Mouse (Mus musculus) myocyte (in vitro differentiated cells): Measurements from ENCODE around the gene Bend6. TPM values are rescaled to one million over a fixed set of nuclear protein-coding genes. Genes with fewer than 3 reads are reported as not detected.

Experiments
- H3K27me3 ChIP-seq: one replicate; pipeline ENCODE4 v1.6.1; 2011; ENCODE audit not compliant: control insufficient read depth, insufficient read depth, insufficient read length
- H3K36me3 ChIP-seq: one replicate; pipeline ENCODE4 v1.6.1; 2011; ENCODE audit not compliant: control insufficient read depth, insufficient read depth
- H3K4me2 ChIP-seq: one replicate; pipeline ENCODE4 v1.6.1; 2011; ENCODE audit warnings: low read depth, control low read depth
- H3K4me3 ChIP-seq: one replicate; pipeline ENCODE4 v1.5.1; 2011; ENCODE audit warnings: mild to moderate bottlenecking, control low read depth, moderate library complexity
- H3K79me2 ChIP-seq: one replicate; pipeline ENCODE4 v1.6.1; 2011; ENCODE audit not compliant: control insufficient read depth, insufficient read depth
- H3ac ChIP-seq: one replicate; pipeline ENCODE4 v1.6.1; 2011; ENCODE audit not compliant: control insufficient read depth, insufficient read length
- CEBPB ChIP-seq: IDR thresholded peaks from 2 replicates; pipeline ENCODE4 v1.6.1; 2011; ENCODE audit warnings: mild to moderate bottlenecking, moderate library complexity; ENCODE audit not compliant: poor library complexity, insufficient read depth, severe bottlenecking
- E2F4 ChIP-seq: IDR thresholded peaks from one replicate; pipeline ENCODE4 v1.6.1; 2011; ENCODE audit warnings: mild to moderate bottlenecking, control low read depth, moderate library complexity; ENCODE audit not compliant: insufficient read depth
- MAX ChIP-seq: IDR thresholded peaks from one replicate; pipeline ENCODE4 v1.6.1; 2011; ENCODE audit warnings: low read depth, mild to moderate bottlenecking, control low read depth
- MYOD1 ChIP-seq, 3 experiments: IDR thresholded peaks; one replicate each; pipeline ENCODE4 v1.6.1; 2011; ENCODE audit warnings: control low read depth in 2 of 3, low read depth in 2 of 3, mild to moderate bottlenecking in 2 of 3, moderate library complexity in 1 of 3; ENCODE audit not compliant: insufficient read length in 2 of 3, control insufficient read depth in 1 of 3
- MYOG ChIP-seq, 3 experiments: IDR thresholded peaks; one replicate each; pipeline ENCODE4 v1.6.1; 2011; ENCODE audit warnings: control low read depth in 2 of 3, low read depth in 2 of 3, mild to moderate bottlenecking in 2 of 3; ENCODE audit not compliant: insufficient read length in 2 of 3, control insufficient read depth in 1 of 3, insufficient read depth in 1 of 3
- POLR2A ChIP-seq: IDR thresholded peaks from one replicate; pipeline ENCODE4 v1.6.1; 2011; ENCODE audit warnings: low read depth, mild to moderate bottlenecking, control low read depth, moderate library complexity; ENCODE audit not compliant: insufficient read length
- POLR2AphosphoS2 ChIP-seq: IDR thresholded peaks from one replicate; pipeline ENCODE4 v1.6.1; 2011; ENCODE audit warnings: low read depth, control low read depth; ENCODE audit not compliant: insufficient read length
- REST ChIP-seq: IDR thresholded peaks from one replicate; pipeline ENCODE4 v1.6.1; 2011; ENCODE audit warnings: mild to moderate bottlenecking, control low read depth, moderate library complexity; ENCODE audit not compliant: insufficient read depth, insufficient read length
- SRF ChIP-seq: IDR thresholded peaks from one replicate; pipeline ENCODE4 v1.6.1; 2011; ENCODE audit warnings: low read depth; ENCODE audit not compliant: control insufficient read depth, insufficient read length
- TCF12 ChIP-seq: IDR thresholded peaks from one replicate; pipeline ENCODE4 v1.6.1; 2011; ENCODE audit warnings: mild to moderate bottlenecking, control low read depth; ENCODE audit not compliant: poor library complexity, insufficient read depth, severe bottlenecking
- TCF3 ChIP-seq: IDR thresholded peaks from one replicate; pipeline ENCODE4 v1.6.1; 2011; ENCODE audit warnings: low read depth, control low read depth; ENCODE audit not compliant: insufficient read length
- USF1 ChIP-seq: IDR thresholded peaks from one replicate; pipeline ENCODE4 v1.6.1; 2011; ENCODE audit warnings: low read depth, mild to moderate bottlenecking, control low read depth, moderate library complexity
- polyA plus RNA-seq: library from polyadenylated mRNA; unstranded; fragments of >200 nt; fragmentation: generic; extraction: Trizol; gene quantifications from one replicate; pipeline ENCODE4 v1.2.1, GENCODE M21; 2012; ENCODE audit warnings: missing spikeins

Gene Bend6
- polyA plus RNA-seq, 1 experiment, result 3.8 TPM

GRCm38 (mm10) chr1:33875691-33876090, 31.9 kb downstream of the Bend6 start:
- H3K79me2 ChIP-seq, result no peaks in the 10 kb centered on the region
- no peak overlapping the region for H3ac ChIP-seq
- H3K4me2 ChIP-seq, result no peak overlapping the region
- H3K36me3 ChIP-seq, result no peaks in the 10 kb centered on the region
- no peaks in the 10 kb centered on the region for H3K27me3 ChIP-seq
- TF ChIP-seq SRF, result no peak
- TF ChIP-seq MAX, result no peak
- no peak for TF ChIP-seq MYOD1 (IDR thresholded peaks at IDR 0.05; ENCODE audit: control insufficient read depth in 1 of 3, insufficient read length in 2 of 3, low read depth in 2 of 3)
- TF ChIP-seq TCF3, result no peak
- H3K4me3 ChIP-seq, result no peak overlapping the region

- Histone ChIP-seq H3K36me3 (no peaks in the 10 kb centered on the region), H3K27me3 (no peaks in the 10 kb centered on the region), H3ac (no peak overlapping the region), H3K4me2 (no peak overlapping the region), H3K79me2 (no peaks in the 10 kb centered on the region), H3K4me3 (no peak overlapping the region)
- no peak for TF ChIP-seq MYOD1 (IDR thresholded peaks at IDR 0.05; ENCODE audit: control insufficient read depth in 1 of 3, insufficient read length in 2 of 3, low read depth in 2 of 3)
- TF ChIP-seq USF1, result no peak
- no peak for TF ChIP-seq SRF
- TF ChIP-seq CEBPB, result no peak
- TF ChIP-seq POLR2A, result no peak
- TF ChIP-seq MAX, result no peak
- no peak for TF ChIP-seq TCF12
- TF ChIP-seq REST, result no peak
- TF ChIP-seq E2F4, result no peak
- no peak for TF ChIP-seq POLR2AphosphoS2
These were observed 34.1 kb downstream of the Bend6 start for GRCm38 (mm10) chr1:33873561-33873960.

GRCm38 (mm10) chr1:33869437-33869836, 38.2 kb downstream of the Bend6 start:
- H3ac ChIP-seq, result no peak overlapping the region
- no peaks in the 10 kb centered on the region for H3K27me3 ChIP-seq
- TF ChIP-seq CEBPB, result no peak
- TF ChIP-seq MYOD1 (IDR thresholded peaks at IDR 0.05; ENCODE audit: control insufficient read depth in 1 of 3, insufficient read length in 2 of 3, low read depth in 2 of 3), result no peak
- TF ChIP-seq POLR2A, result no peak
- TF ChIP-seq SRF, result no peak
- no peak for TF ChIP-seq E2F4
- no peak for TF ChIP-seq TCF3
- TF ChIP-seq TCF12, result no peak
- no peak for TF ChIP-seq USF1
- TF ChIP-seq POLR2AphosphoS2, result no peak
- no peak for TF ChIP-seq MAX
- TF ChIP-seq REST, result no peak
- TF ChIP-seq MYOG (IDR thresholded peaks at IDR 0.05; ENCODE audit: control insufficient read depth in 1 of 3, insufficient read depth in 1 of 3, insufficient read length in 2 of 3, low read depth in 2 of 3), result no peak
- no peaks in the 10 kb centered on the region for H3K79me2 ChIP-seq
- H3K4me2 ChIP-seq, result no peak overlapping the region
- no peak overlapping the region for H3K4me3 ChIP-seq
- H3K36me3 ChIP-seq, result no peaks in the 10 kb centered on the region

- no peak for TF ChIP-seq POLR2A
- no peak for TF ChIP-seq MAX
- no peak for TF ChIP-seq TCF12
- no peak for TF ChIP-seq REST
- TF ChIP-seq USF1, result no peak
- no peak for TF ChIP-seq TCF3
- TF ChIP-seq CEBPB, result no peak
- no peak for TF ChIP-seq E2F4
- TF ChIP-seq POLR2AphosphoS2, result no peak
- TF ChIP-seq MYOD1 (IDR thresholded peaks at IDR 0.05; ENCODE audit: control insufficient read depth in 1 of 3, insufficient read length in 2 of 3, low read depth in 2 of 3), result no peak
- TF ChIP-seq MYOG (IDR thresholded peaks at IDR 0.05; ENCODE audit: control insufficient read depth in 1 of 3, insufficient read depth in 1 of 3, insufficient read length in 2 of 3, low read depth in 2 of 3), result no peak
- no peak for TF ChIP-seq SRF
These were observed 38.6 kb downstream of the Bend6 start for GRCm38 (mm10) chr1:33869031-33869430.

DNA sequence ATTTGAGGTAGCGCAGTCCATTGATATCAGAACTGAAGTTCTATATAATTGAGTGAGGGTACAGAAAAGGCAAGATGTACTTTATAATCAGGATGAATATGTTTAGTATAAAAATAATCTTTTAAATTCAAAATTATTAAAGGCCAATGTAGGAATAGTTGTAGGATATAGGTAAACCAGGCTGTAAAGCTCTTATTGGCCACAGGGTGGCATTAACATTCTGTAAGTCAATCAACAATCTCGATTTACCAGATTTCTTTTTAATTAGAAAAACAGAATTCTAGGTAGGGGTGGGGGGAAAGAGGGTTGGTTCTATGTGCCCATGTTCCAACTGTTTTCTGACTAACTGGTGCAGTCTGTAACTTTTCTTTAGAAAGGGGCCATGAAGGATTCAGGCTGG, 60.8 kb downstream of the Bend6 start:
- Histone ChIP-seq H3K4me3 (no peak overlapping the region), H3K27me3 (no peaks in the 10 kb centered on the region), H3K36me3 (no peaks in the 10 kb centered on the region), H3ac (no peak overlapping the region), H3K79me2 (no peaks in the 10 kb centered on the region), H3K4me2 (no peak overlapping the region)
- TF ChIP-seq SRF (no peak), CEBPB (no peak), REST (no peak), USF1 (no peak), TCF12 (no peak), POLR2A (no peak)

More at GRCm38 (mm10) chr1:33869031-33869430, 38.6 kb downstream of the Bend6 start:
- Histone ChIP-seq H3K79me2 (no peaks in the 10 kb centered on the region), H3K4me3 (no peak overlapping the region), H3K4me2 (no peak overlapping the region), H3K27me3 (no peaks in the 10 kb centered on the region), H3ac (no peak overlapping the region), H3K36me3 (no peaks in the 10 kb centered on the region)
